Mouse (Mus musculus) small intestine, adult 2 months (tissue): Measurements from ENCODE around the gene Pi16.

Source experiments
- CTCF ChIP-seq: fragments of 200-500 bp; IDR thresholded peaks from 2 replicates; pipeline ENCODE4 v1.5.1; 2012; ENCODE audit warnings: low read depth, mild to moderate bottlenecking, control low read depth, inconsistent platforms, low read length, moderate library complexity, mixed read lengths; ENCODE audit not compliant: insufficient replicate concordance, insufficient read length; ENCODE audit errors: extremely low read depth
- POLR2A ChIP-seq: fragments of 200-500 bp; IDR thresholded peaks from 2 replicates; pipeline ENCODE4 v1.6.1; 2012; ENCODE audit warnings: low read depth, mild to moderate bottlenecking, control low read depth, inconsistent platforms, low read length, moderate library complexity

DNA sequence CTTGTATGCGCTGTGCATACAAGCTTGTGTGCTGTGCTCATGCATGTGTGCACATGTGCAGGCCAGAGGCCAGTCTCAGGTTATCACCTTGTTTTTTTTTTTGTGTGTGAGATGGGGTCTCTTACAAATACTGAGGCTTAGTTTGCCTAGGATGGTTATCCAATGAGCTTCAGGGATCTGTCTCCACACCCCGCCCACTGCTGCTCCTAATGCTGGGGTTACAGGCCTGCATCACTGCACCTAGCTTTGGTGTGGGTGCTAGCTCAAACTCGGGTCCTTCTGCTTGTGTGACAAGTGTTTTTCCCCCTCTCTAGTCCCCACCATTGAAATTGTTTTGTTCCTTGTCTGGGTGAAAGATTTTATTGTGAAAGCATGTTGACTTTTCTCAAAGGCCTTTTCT lies 12.7 kb downstream of the Pi16 start:
- TF ChIP-seq POLR2A (no peak), CTCF (no peak)
